Mouse (Mus musculus): ENCODE measurements around the gene Slc47a2. TPM values are rescaled to one million over a fixed set of nuclear protein-coding genes. Genes with fewer than 3 reads are reported as not detected.

Gene Slc47a2
- polyA plus RNA-seq (2016; fragmentation: Nextera tagmentation; extraction: Ambion mirVana): not detected in 2 replicates

DNA sequence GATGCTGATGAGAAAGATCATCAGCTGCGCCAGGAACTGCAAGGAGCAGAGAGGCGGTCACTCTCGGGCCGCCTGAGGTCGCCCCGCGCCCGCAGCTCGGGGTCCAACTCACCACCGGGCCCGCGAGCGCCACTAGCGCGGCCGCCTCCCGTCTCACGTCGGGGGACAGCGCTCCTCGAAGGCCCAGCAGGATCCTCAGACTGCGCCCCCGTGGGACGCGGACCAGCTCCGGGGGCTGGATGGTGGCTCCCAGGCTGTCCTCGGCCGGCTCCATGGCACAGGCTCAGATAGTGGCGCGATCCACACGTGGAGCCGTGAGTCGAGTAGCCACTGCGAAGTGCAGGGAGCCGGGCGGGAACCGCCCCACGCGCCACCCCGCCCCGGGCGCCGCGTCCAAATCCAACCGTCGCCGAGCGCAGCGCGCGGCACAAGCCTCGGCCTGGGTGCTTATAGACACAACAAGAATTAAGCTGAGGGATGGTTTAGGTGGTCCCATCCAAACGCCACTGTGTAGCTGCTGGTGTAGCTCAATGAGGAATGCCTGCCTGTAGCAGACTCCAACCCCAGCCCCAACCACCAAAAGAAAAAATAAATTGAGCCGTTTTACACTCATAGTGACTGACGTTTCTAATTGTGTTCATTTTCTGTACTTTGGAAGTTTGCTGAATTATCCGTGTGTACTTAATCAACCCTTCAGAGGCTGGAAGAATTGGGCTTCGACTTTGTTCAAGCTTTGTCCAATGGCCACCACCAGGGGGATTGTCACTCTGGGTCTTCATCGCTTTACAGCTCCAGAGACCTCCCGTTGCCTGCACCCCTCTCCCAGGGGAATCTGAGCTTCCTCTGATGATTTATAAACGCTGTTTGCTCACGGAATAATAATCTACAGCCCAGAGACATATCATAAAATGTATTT is at the start of gene Slc47a2:
TSS of gene Slc47a2 (minus strand) at position 356 of the 916 bp plus-strand sequence.
- H3K27me3 ChIP-seq: peaks cover 46% of the 10 kb centered on the region
- H3K4me2 ChIP-seq (replicated peaks): peak within 1 kb of the TSS; percentile 67
- no peak within 1 kb of the TSS for H3K27ac ChIP-seq
- no peak for ATAC-seq (ENCODE audit: low FRiP score)
- peak within 1 kb of the TSS; percentile 39 for H3K4me3 ChIP-seq
- H3K9ac ChIP-seq: peak within 1 kb of the TSS; percentile 43; the same call in 1 of the 2 replicates
- 4% methylated on average over 61 of the region's 61 CpGs for WGBS
- 0 out of 2 replicates have a peak, but pooled peaks cover 2% of the 10 kb centered on the region for H3K9me3 ChIP-seq (replicated peaks)
- H3K4me1 ChIP-seq: peaks cover 11% of the 10 kb centered on the region
- no peaks in the 10 kb centered on the region for H3K36me3 ChIP-seq

DNA sequence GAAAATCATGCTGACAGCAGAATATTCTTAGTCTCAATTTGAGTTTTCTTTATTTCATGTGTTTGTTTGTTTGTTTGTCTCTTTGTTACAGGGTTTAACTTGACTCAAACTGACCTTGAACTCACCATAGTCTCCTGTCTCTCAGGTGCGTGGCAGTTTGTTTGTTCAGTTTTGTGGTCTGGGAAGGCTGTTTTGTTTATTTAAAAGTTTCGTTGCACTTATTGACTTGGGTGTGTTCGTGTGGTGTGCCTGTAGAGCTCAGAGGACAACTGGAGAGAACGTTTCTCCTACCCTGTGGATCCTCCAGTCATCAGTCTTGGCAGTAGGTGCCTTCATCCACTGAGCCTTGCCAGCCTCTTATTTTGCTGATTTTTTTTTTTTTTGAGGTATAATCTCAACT is 46.3 kb upstream of the Slc47a2 start:
- no peak overlapping the region for H3K4me2 ChIP-seq (replicated peaks)
- ATAC-seq (ENCODE audit: low FRiP score): no peak
- H3K27ac ChIP-seq: no peak overlapping the region

DNA sequence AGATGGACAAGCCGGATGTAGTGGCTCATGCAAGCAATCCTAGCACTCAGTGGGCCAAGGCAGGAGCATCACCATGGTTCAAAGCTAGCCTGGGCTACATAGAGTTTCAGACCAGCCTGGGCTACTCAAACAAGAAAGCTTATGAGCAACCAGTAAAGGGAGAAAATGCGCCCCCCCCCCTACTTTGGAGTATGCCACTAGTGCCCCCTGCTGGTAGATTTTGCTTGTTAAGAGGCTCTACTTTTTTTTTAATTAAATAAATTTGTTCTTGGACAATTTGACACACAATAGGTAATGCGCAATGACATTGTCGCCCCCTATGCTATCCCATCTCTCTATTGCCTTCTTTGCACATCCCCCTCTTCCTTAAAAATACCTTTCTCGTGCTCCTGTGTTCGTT is 45.4 kb upstream of the Slc47a2 start:
- no peak overlapping the region for H3K9ac ChIP-seq
- no peak overlapping the region for H3K27ac ChIP-seq
- WGBS: 63% methylated on average over 6 of the region's 6 CpGs
- no peak for ATAC-seq (ENCODE audit: low FRiP score)
- H3K4me2 ChIP-seq (replicated peaks): no peak overlapping the region
- 0 out of 2 replicates have a peak, but pooled peaks cover 4% of the 10 kb centered on the region for H3K9me3 ChIP-seq (replicated peaks)
- H3K4me1 ChIP-seq: no peaks in the 10 kb centered on the region
- no peaks in the 10 kb centered on the region for H3K36me3 ChIP-seq
- no peaks in the 10 kb centered on the region for H3K27me3 ChIP-seq
- H3K4me3 ChIP-seq: no peak overlapping the region

More for the DNA sequence above, 46.3 kb upstream of the Slc47a2 start:
- no peaks in the 10 kb centered on the region for H3K4me1 ChIP-seq
- H3K9me3 ChIP-seq (replicated peaks): 0 out of 2 replicates have a peak, but pooled peaks cover 4% of the 10 kb centered on the region
- 80% methylated on average over 4 of the region's 4 CpGs for WGBS
- no peak overlapping the region for H3K9ac ChIP-seq
- H3K27me3 ChIP-seq: no peaks in the 10 kb centered on the region
- H3K36me3 ChIP-seq: no peaks in the 10 kb centered on the region
- no peak overlapping the region for H3K4me3 ChIP-seq

DNA sequence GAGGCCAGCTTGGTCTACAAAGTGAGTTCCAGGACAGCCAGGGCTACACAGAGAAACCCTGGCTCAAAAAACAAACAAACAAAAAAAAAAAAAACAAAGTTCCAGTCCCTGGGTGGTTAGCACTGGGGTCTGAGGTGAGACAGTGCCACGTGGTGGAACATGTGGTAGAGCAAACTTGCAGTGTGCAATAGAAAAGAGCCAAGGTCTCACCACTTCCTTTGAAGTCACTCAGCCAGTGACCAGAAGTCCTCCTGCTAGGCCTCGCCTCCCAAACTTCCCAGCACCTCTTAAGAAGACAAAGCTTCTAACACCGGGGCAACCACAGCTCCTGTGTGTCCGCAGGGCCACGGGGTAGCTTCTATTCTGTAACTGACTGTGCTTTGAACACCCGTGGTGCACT is 44.6 kb upstream of the Slc47a2 start:
- 64% methylated on average over 6 of the region's 6 CpGs for WGBS
- Histone ChIP-seq H3K4me2 (replicated peaks) (no peak overlapping the region), H3K27me3 (no peaks in the 10 kb centered on the region), H3K9me3 (replicated peaks) (0 out of 2 replicates have a peak, but pooled peaks cover 4% of the 10 kb centered on the region), H3K4me3 (no peak overlapping the region), H3K9ac (no peak overlapping the region), H3K27ac (no peak overlapping the region), H3K36me3 (no peaks in the 10 kb centered on the region), H3K4me1 (no peaks in the 10 kb centered on the region)
- ATAC-seq (ENCODE audit: low FRiP score): no peak

DNA sequence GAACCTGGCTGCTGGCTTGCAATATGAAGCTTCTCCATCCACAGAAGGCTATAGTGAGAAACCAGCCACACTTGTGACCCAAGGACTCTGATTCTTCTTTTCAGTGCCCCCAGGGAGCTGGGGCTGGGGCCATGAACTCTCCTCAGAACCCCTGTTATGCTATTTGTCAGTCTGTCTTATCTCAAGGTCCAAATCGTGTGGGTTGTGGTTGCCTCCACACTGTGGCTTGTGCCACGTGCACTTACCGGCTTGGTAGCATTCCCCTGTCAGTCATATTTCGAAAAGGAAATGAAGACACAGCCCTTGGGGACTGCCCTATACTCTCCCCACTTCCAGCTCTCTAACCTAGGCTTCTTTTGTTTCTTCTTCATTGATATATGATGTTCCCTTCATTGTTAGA is 43.1 kb upstream of the Slc47a2 start:
- Histone ChIP-seq H3K4me1 (no peaks in the 10 kb centered on the region), H3K36me3 (no peaks in the 10 kb centered on the region), H3K9me3 (replicated peaks) (no peaks in the 10 kb centered on the region), H3K4me3 (no peak overlapping the region), H3K27ac (no peak overlapping the region), H3K27me3 (no peaks in the 10 kb centered on the region), H3K4me2 (replicated peaks) (no peak overlapping the region), H3K9ac (no peak overlapping the region)
- ATAC-seq (ENCODE audit: low FRiP score): no peak
- 73% methylated on average over 4 of the region's 4 CpGs for WGBS

DNA sequence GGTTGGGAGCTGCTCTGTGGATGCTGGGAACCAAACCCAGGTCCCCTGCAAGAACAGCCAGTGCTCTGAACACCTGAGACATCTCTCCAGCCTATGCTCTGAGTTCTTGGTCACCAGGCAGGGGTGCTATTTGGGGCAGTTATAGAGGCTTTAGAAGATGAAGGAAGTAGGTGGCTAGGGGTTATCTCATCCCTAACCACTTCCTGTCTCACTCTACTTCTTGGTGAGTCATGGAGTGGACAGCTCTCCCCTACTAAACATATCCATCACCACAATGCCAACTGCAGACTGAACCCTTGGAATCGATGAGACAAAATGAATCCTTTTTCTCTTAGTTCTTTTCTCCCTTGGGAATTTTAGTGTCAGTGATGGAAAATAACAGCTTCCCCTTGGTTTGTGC is 38.6 kb upstream of the Slc47a2 start:
- Histone ChIP-seq H3K27ac (no peak overlapping the region), H3K9ac (no peak overlapping the region), H3K4me3 (no peak overlapping the region), H3K4me2 (replicated peaks) (no peak overlapping the region), H3K27me3 (peaks cover 37% of the 10 kb centered on the region), H3K4me1 (peaks cover 5% of the 10 kb centered on the region), H3K9me3 (replicated peaks) (no peaks in the 10 kb centered on the region), H3K36me3 (no peaks in the 10 kb centered on the region)
- WGBS: 100% methylated on average over 1 of the region's 1 CpGs
- no peak for ATAC-seq (ENCODE audit: low FRiP score)

DNA sequence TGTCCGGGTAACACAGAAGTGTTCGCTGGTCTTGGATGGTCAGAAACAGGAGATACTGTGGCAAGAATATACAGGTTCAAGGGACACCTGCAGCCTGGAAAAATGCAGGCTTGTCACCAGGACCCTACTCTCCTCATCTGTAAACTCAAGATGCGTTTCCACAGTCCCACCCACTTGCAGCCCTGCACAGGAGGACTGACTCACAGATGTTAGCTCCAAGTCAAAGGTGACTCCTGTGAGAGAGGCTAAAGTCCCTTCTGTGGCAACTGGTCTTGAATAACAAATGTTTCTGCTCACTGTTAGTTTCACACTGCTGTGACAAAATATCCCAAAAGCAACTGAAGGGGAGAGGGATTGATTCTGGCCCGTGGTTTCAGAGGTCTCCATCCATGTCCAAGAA is 36.0 kb upstream of the Slc47a2 start:
- H3K9ac ChIP-seq: no peak overlapping the region
- WGBS: 84% methylated on average over 4 of the region's 4 CpGs
- H3K27me3 ChIP-seq: peaks cover 41% of the 10 kb centered on the region
- ATAC-seq (ENCODE audit: low FRiP score): no peak
- no peak overlapping the region for H3K4me2 ChIP-seq (replicated peaks)
- no peaks in the 10 kb centered on the region for H3K9me3 ChIP-seq (replicated peaks)
- H3K36me3 ChIP-seq: no peaks in the 10 kb centered on the region
- no peak overlapping the region for H3K27ac ChIP-seq
- no peak overlapping the region for H3K4me3 ChIP-seq
- peaks cover 5% of the 10 kb centered on the region for H3K4me1 ChIP-seq

DNA sequence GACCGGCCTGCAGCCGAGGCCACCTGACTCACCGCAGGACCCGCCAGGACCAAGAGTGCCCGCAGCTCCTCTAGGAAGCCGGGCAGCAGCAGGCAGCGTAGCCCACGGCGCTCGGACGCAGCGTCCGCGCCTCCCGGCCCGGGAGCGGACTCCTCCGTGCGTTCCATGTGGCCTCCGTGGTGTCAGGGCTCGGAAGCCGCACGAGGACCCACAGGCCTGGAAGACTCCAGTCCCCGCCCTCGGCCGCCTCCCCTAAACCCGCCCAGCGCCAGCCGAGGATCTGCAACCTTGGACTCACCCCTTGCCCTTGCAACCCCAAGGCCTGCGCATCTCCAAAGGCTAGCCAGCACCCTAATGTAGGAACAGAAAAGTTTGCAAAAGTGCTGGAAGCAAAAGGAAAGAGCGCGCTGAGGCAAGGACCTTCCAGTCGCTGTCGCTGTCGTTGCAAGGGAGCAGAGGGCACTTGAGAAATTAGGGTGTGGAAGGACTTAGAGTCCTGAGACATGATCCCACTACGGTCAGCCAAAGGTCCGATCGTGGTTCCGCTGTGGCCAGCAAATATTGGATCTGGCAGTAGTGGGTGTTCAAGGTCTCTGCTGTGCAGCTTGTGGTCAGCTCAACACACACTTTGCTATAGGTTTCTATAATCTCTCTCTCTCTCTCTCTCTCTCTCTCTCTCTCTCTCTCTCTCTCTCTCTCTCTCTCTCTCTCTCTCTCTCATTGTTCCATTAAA is 35.4 kb upstream of the Slc47a2 start, which contains the start of gene Slc47a1:
TSS of gene Slc47a1 (minus strand) at position 465 of the 733 bp plus-strand sequence.
- H3K4me3 ChIP-seq: peak within 1 kb of the TSS; percentile 21
- 17% methylated on average over 39 of the region's 39 CpGs for WGBS
- no peak for ATAC-seq (ENCODE audit: low FRiP score)
- no peak within 1 kb of the TSS for H3K9ac ChIP-seq
- peaks cover 41% of the 10 kb centered on the region for H3K27me3 ChIP-seq
- no peak within 1 kb of the TSS for H3K27ac ChIP-seq
- H3K9me3 ChIP-seq (replicated peaks): no peaks in the 10 kb centered on the region
- H3K4me1 ChIP-seq: peaks cover 5% of the 10 kb centered on the region
- no peaks in the 10 kb centered on the region for H3K36me3 ChIP-seq
- H3K4me2 ChIP-seq (replicated peaks): peak within 1 kb of the TSS; percentile 46

DNA sequence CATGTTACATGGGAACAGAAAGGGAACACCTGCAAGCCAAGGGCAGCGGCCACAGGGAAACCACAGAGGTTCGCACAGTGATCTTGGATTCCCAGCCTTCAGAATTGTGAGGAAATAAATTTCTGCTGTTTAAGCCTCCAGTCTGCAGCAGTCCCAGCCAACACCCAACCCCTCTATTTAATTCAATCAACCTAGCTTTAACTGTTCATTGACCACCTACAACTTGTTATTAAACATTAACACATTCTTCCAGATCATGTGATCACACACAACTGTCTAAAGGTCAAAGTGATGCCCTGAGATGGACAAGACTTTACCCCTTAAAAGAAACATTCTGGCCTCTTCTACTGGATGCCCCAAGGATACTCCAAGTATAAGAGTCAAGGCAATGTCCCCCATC is 26.0 kb upstream of the Slc47a2 start:
- Histone ChIP-seq H3K4me3 (no peak overlapping the region), H3K9ac (no peak overlapping the region), H3K4me1 (no peaks in the 10 kb centered on the region), H3K27ac (no peak overlapping the region), H3K27me3 (no peaks in the 10 kb centered on the region), H3K4me2 (replicated peaks) (no peak overlapping the region), H3K36me3 (no peaks in the 10 kb centered on the region), H3K9me3 (replicated peaks) (no peaks in the 10 kb centered on the region)
- 85% methylated on average over 2 of the region's 2 CpGs for WGBS
- ATAC-seq (ENCODE audit: low FRiP score): no peak

DNA sequence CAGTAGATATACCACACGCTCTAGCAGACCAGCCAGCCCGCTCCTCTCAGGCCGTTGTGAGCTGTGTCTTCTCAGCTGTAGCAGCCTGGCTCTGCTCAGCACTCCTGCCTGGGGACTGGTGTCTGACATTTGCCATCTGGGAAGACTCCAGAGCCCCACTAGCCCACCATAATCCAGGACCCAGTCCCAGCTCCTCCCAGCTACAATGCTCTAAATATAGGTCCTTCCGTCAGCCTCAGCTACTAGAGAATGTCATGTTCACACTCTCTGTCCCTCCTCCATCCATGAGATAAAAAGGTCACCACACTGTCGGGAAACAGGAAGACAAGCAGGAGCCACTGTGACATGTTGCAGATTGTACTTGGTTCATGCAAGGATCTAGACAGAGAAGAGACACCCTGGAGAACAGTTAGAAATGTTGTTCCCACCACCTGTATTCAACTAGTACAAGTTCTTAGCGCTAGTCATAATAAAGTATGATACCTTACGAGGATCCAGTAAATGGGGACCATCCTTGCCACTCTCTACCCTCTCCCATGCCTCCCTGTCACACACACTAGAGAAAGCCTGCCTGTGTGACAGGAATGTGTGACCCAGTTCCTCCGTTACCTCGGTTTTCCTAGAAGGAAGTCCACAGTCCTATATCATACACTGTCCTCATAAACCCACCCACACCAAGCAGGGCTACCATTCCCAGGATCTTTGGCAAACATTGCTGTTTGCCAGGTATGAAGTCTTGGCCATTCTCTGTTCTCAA is 24.0 kb upstream of the Slc47a2 start:
- no peak for ATAC-seq (ENCODE audit: low FRiP score)
- Histone ChIP-seq H3K36me3 (no peaks in the 10 kb centered on the region), H3K9ac (no peak overlapping the region), H3K27ac (no peak overlapping the region), H3K4me1 (no peaks in the 10 kb centered on the region), H3K9me3 (replicated peaks) (no peaks in the 10 kb centered on the region), H3K4me3 (no peak overlapping the region), H3K27me3 (no peaks in the 10 kb centered on the region), H3K4me2 (replicated peaks) (no peak overlapping the region)
- WGBS: 88% methylated on average over 9 of the region's 9 CpGs

DNA sequence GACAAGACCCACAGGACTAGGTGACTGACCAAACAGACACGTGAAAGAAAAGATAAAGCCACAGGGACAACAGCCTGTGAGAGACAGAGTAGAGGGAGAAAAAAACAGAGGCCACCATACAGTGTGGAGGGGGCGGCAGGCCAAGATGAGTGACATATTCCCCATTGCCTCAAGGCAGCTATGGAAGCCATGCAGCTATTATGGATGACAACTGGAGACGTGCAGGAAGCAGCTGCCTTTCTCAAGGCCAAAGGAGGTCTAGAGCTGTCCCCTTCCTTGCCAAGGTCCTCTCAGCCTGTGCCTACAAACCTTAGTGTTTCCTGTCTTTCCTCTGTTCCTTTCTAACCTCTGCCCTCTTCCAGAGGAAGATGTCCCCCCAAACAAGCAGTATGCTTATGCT is 23.3 kb upstream of the Slc47a2 start:
- H3K27ac ChIP-seq: no peak overlapping the region
- no peaks in the 10 kb centered on the region for H3K27me3 ChIP-seq
- 75% methylated on average over 3 of the region's 3 CpGs for WGBS
- H3K9ac ChIP-seq: no peak overlapping the region
- no peaks in the 10 kb centered on the region for H3K4me1 ChIP-seq
- H3K4me2 ChIP-seq (replicated peaks): no peak overlapping the region
- H3K9me3 ChIP-seq (replicated peaks): no peaks in the 10 kb centered on the region
- no peak overlapping the region for H3K4me3 ChIP-seq
- H3K36me3 ChIP-seq: no peaks in the 10 kb centered on the region
- no peak for ATAC-seq (ENCODE audit: low FRiP score)

DNA sequence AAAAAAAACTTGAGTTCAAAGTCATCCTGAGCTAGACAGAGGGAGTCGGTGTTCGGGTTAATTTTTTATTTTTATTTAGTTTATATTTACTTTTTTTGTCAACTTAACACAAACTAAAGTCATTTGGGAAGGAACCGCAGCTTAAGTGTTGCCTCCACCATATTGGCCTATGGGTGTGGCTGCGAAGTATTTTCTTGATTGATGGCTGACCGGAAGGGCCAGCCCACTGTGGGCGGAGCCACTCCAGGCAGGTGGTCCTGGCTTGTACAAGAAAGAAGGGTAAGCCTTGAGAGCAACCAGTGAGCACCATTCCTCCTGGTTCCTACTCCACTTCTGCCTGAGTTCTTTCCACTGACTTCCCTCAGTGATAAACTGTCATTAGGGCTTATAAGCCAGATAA is 21.4 kb upstream of the Slc47a2 start:
- no peak for ATAC-seq (ENCODE audit: low FRiP score)
- H3K36me3 ChIP-seq: no peaks in the 10 kb centered on the region
- H3K9me3 ChIP-seq (replicated peaks): no peaks in the 10 kb centered on the region
- no peaks in the 10 kb centered on the region for H3K27me3 ChIP-seq
- H3K4me3 ChIP-seq: no peak overlapping the region
- H3K4me1 ChIP-seq: no peaks in the 10 kb centered on the region
- no peak overlapping the region for H3K27ac ChIP-seq
- 82% methylated on average over 6 of the region's 6 CpGs for WGBS
- H3K9ac ChIP-seq: no peak overlapping the region
- no peak overlapping the region for H3K4me2 ChIP-seq (replicated peaks)

Measured in hindbrain, embryonic 12.5 days (tissue).